Mouse (Mus musculus) cerebellum, adult 2 months (tissue): ENCODE data around the gene Amt.

Source experiments
- CTCF ChIP-seq: fragments of 200-500 bp; IDR thresholded peaks from 2 replicates; pipeline ENCODE4 v1.5.1; 2011; ENCODE audit warnings: low read depth, mild to moderate bottlenecking, control low read depth, low read length, moderate library complexity, borderline replicate concordance; ENCODE audit not compliant: insufficient read depth
- POLR2A ChIP-seq: fragments of 200-500 bp; IDR thresholded peaks from 2 replicates; pipeline ENCODE4 v1.6.1; 2011; ENCODE audit warnings: low read length, control low read depth, borderline replicate concordance; ENCODE audit not compliant: insufficient read depth

- TF ChIP-seq CTCF: no peak
- no peak for TF ChIP-seq POLR2A
Observed at GRCm38 (mm10) chr9:108318462-108318861, 21.8 kb downstream of the Amt start.
